In genomic region chr12:16781034-16781746, GRCm38 (mm10) we compare ENCODE assay signal across 15 mouse cellular contexts. TPM values are rescaled to one million over a fixed set of nuclear protein-coding genes. Genes with fewer than 3 reads are reported as not detected.
"Had no signal": no experiment of that assay in that cellular context is flagged by ENCODE, and none has a peak within 500 bp of the region (broad histone marks: within the 10 kb centered on the region; RNA-seq: fewer than 3 reads in every experiment).

No protein-coding gene starts in this region.

- H3K9me3 ChIP-seq: hindbrain, embryonic 15.5 days; limb, embryonic 13.5 days; megakaryocyte, embryonic 14.5 days; midbrain, embryonic 15.5 days; neural tube, embryonic 12.5 days had no signal

- DNase-seq: left cerebral cortex, postnatal 4 days; lung, embryonic 14.5 days; lung, postnatal 10 days had no signal

- ATAC-seq: inflammation-experienced regulatory T-cells, adult 6 months; midbrain, embryonic 15.5 days had no signal

- H3K4me2 ChIP-seq: hindbrain, embryonic 15.5 days; limb, embryonic 13.5 days; lung, embryonic 14.5 days; midbrain, embryonic 11.5 days; midbrain, embryonic 15.5 days; neural tube, embryonic 12.5 days had no signal

- H3K4me1 ChIP-seq: hindbrain, embryonic 15.5 days; limb, embryonic 13.5 days; midbrain, embryonic 15.5 days; neural tube, embryonic 12.5 days had no signal

- H3K27ac ChIP-seq: hindbrain, embryonic 15.5 days; limb, embryonic 13.5 days; liver, embryonic 14.5 days; macrophage; midbrain, embryonic 15.5 days; neural tube, embryonic 12.5 days; stomach, postnatal 0 days had no signal

- H3K4me3 ChIP-seq: hindbrain, embryonic 15.5 days; limb, embryonic 13.5 days; megakaryocyte, embryonic 14.5 days; midbrain, embryonic 15.5 days; neural tube, embryonic 12.5 days had no signal

- H3K9ac ChIP-seq: hindbrain, embryonic 15.5 days; limb, embryonic 13.5 days; liver, embryonic 14.5 days; lung, embryonic 14.5 days; midbrain, embryonic 15.5 days; neural tube, embryonic 12.5 days had no signal

- H3K27me3 ChIP-seq: hindbrain, embryonic 15.5 days; limb, embryonic 13.5 days; midbrain, embryonic 15.5 days; neural tube, embryonic 12.5 days had no signal

- H3K36me3 ChIP-seq: hindbrain, embryonic 15.5 days; limb, embryonic 13.5 days; midbrain, embryonic 15.5 days; neural tube, embryonic 12.5 days had no signal

RNA-seq across cellular contexts. Expression of gene Greb1, which starts 19.5 kb away (rescaled TPM):
- total RNA-seq: monocyte, adult 5-6 weeks; neutrophil, adult 5-6 weeks had no signal
